Mouse (Mus musculus): ENCODE measurements around the gene Rab37. TPM values are rescaled to one million over a fixed set of nuclear protein-coding genes. Genes with fewer than 3 reads are reported as not detected.

Rab37 gene
- polyA plus RNA-seq, 1 experiment from 2014 or later: 1.8 TPM

DNA sequence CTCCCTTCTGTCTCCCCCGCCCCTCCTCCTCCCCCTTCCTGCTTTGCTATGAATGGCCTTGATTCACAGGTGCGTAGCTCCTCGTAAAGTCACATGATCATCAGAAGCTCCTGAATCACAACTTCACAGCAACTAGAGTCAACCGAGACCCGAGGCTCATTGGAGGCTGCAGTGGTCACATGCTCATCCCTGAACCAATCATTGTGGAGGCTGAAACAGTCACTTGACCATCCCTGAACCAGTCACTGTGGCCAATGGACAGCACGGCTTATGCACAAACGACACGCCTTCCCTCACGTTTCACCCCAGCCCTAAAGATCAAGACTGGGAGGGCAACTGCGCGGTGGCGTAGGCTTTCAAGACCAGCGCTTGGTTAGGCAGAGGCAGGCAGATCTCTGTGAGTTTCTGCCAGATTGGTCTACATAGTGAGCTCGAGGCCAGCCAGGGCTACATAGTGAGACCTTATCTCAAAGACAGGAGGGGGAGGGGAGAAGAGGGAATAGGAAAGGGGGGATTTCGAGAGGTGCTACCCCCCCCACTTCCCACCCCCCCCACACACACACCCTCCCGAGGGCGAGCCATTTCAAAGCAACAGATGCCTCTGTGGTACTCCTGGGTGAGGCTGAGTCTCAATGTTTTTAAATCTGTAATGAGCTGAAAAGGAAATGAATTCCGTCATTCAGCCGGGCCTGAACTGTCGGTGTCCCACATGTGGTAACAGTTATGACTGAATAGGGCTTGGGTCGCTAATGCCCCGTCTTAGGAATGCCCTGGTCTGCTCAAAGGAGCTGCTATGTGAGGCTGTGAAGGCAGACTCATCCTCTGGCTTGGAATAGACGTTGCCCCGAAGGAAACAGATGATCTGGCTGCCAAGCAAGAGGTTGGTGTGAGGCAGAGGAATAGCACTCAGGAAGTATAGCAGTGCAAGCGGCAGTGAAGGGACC is 12.5 kb downstream of the Rab37 start:
- H3K4me2 ChIP-seq: no peak overlapping the region
- no peaks in the 10 kb centered on the region for H3K36me3 ChIP-seq
- 77% methylated on average over 25 of the region's 25 CpGs for WGBS
- ATAC-seq (ENCODE audit: insufficient number of reproducible peaks, low FRiP score): no peak
- H3K9me3 ChIP-seq (replicated peaks): 0 out of 2 replicates have a peak, but pooled peaks cover 3% of the 10 kb centered on the region
- no peak overlapping the region for H3K27ac ChIP-seq (ENCODE audit: poor library complexity, severe bottlenecking)
- no peak overlapping the region for H3K9ac ChIP-seq
- peaks cover 16% of the 10 kb centered on the region for H3K4me1 ChIP-seq (replicated peaks)
- no peaks in the 10 kb centered on the region for H3K27me3 ChIP-seq (replicated peaks)
- no peak overlapping the region for H3K4me3 ChIP-seq

DNA sequence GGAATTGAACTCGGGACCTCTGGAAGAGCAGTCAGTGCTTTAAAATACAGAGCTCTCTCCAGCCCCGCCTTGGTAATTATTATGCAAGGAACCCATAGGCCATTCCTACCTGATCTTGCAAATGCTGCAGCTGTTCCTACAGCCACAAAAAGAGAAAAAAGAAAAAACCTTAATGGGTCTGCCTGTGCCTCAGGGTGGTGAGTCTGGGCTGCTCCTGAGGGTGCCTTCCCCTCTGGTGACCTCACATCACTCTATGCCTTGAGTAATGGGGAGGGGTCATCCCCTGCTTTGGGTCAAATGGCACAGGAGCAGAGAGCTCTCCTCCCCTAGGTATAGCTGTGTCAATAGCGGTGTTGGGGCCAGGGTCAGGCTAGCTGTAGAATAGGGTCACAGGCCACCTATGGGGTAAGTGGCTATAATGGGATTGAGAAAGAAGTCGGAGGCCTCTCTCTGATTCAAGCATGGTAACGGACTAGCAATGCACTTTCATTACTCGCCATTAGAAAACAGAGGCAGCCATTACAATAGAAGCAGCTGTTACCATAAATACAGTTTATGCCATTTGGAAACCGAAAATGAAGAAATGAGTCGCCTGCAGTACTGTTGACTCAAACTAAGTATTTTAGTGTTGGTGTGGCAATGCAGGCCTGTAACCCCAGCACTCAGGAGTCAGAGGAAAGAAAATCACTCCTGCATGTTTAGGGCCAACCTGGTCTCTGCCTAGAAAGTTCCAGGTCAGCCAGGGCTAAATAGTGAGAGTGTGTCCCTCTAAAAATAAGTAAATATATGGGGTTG is 13.7 kb downstream of the Rab37 start:
- H3K4me2 ChIP-seq: no peak overlapping the region
- peaks cover 10% of the 10 kb centered on the region; the same call in 1 of the 2 replicates for H3K4me1 ChIP-seq (replicated peaks)
- 0 out of 2 replicates have a peak, but pooled peaks cover 3% of the 10 kb centered on the region for H3K9me3 ChIP-seq (replicated peaks)
- no peaks in the 10 kb centered on the region for H3K36me3 ChIP-seq
- no peak for ATAC-seq (ENCODE audit: insufficient number of reproducible peaks, low FRiP score)
- H3K9ac ChIP-seq: no peak overlapping the region
- 73% methylated on average over 8 of the region's 8 CpGs for WGBS
- no peak overlapping the region for H3K4me3 ChIP-seq
- H3K27me3 ChIP-seq (replicated peaks): no peaks in the 10 kb centered on the region
- H3K27ac ChIP-seq (ENCODE audit: poor library complexity, severe bottlenecking): no peak overlapping the region

DNA sequence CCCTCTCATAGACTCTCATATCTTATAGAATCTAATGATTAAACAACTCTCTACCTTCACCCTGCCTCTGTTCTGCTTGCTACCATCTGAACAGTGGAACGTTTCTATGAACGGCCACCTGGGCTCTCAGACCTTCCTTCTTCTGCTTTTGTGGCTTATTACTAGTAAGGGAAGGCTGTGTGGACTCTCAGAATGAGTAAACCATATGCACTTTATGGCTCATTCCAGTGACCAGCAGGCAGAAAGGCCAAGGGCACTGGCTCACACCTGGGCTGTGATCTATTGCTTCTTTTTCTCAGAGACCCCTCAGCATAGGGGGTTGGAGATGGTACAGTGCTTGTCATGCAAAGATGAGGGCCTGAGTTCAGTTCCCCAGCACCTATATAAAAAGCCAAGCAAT is 15.4 kb downstream of the Rab37 start:
- H3K4me1 ChIP-seq (replicated peaks): peaks cover 10% of the 10 kb centered on the region; the same call in 1 of the 2 replicates
- no peak overlapping the region for H3K4me3 ChIP-seq
- H3K27ac ChIP-seq (ENCODE audit: poor library complexity, severe bottlenecking): no peak overlapping the region
- 72% methylated on average over 2 of the region's 2 CpGs for WGBS
- ATAC-seq (ENCODE audit: insufficient number of reproducible peaks, low FRiP score): no peak
- H3K9me3 ChIP-seq (replicated peaks): 0 out of 2 replicates have a peak, but pooled peaks cover 3% of the 10 kb centered on the region
- H3K36me3 ChIP-seq: no peaks in the 10 kb centered on the region
- H3K9ac ChIP-seq: no peak overlapping the region
- H3K4me2 ChIP-seq: no peak overlapping the region
- H3K27me3 ChIP-seq (replicated peaks): no peaks in the 10 kb centered on the region

DNA sequence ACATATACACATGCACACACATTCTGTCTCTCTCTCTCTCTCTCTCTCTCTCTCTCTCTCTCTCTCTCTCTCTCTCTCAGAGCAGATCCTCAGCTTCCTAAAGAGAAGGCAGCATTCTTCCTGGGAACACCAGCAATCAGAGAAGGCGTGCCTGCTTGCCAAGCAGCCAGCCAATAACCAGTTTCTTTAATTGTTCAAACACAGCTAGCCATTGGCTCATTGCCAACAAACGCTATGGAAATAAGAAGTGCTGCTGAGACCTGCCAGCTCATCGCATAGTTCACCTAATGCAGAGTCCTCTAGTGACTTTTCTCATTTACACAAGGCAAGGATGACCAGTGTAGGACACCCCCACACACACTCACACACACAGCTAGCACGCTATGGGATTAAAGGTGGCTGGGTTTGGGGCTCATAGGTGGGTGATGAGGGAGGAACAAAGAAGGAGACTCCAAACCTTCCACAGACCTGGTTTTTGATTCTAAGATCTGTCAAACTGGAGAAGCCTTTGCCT is 16.2 kb downstream of the Rab37 start:
- Histone ChIP-seq H3K36me3 (no peaks in the 10 kb centered on the region), H3K9me3 (replicated peaks) (0 out of 2 replicates have a peak, but pooled peaks cover 3% of the 10 kb centered on the region), H3K27ac (ENCODE audit: poor library complexity, severe bottlenecking) (no peak overlapping the region), H3K4me1 (replicated peaks) (peaks cover 10% of the 10 kb centered on the region; the same call in 1 of the 2 replicates), H3K9ac (no peak overlapping the region; the same call in 1 of the 2 replicates), H3K4me2 (no peak overlapping the region), H3K4me3 (no peak overlapping the region), H3K27me3 (replicated peaks) (no peaks in the 10 kb centered on the region)
- ATAC-seq (ENCODE audit: insufficient number of reproducible peaks, low FRiP score): no peak
- 36% methylated on average over 4 of the region's 4 CpGs for WGBS

DNA sequence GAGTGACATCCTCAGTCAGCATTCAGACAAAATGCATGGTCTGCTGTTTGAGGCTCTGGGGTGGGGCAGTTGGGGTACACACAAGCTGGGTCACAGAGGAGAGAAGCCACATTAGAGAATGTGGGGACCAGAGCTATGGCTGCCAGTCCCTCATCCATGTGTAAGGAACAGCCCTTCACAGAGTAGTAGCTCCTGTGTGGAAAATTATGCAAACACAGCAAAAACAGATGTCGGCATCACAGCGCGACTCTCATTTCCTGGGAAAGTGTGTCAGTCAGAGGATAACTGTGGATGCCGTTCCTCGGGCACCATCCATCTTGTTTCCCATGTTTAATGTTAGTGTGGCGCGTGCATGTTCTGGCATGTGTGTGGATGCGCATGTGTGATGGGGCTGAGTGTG is 16.9 kb downstream of the Rab37 start:
- no peak for ATAC-seq (ENCODE audit: insufficient number of reproducible peaks, low FRiP score)
- 85% methylated on average over 8 of the region's 8 CpGs for WGBS
- H3K36me3 ChIP-seq: no peaks in the 10 kb centered on the region
- no peak overlapping the region for H3K4me2 ChIP-seq
- no peak overlapping the region for H3K9ac ChIP-seq
- no peak overlapping the region for H3K27ac ChIP-seq (ENCODE audit: poor library complexity, severe bottlenecking)
- H3K9me3 ChIP-seq (replicated peaks): 0 out of 2 replicates have a peak, but pooled peaks cover 3% of the 10 kb centered on the region
- no peak overlapping the region for H3K4me3 ChIP-seq
- no peaks in the 10 kb centered on the region for H3K27me3 ChIP-seq (replicated peaks)
- H3K4me1 ChIP-seq (replicated peaks): peaks cover 10% of the 10 kb centered on the region; the same call in 1 of the 2 replicates

DNA sequence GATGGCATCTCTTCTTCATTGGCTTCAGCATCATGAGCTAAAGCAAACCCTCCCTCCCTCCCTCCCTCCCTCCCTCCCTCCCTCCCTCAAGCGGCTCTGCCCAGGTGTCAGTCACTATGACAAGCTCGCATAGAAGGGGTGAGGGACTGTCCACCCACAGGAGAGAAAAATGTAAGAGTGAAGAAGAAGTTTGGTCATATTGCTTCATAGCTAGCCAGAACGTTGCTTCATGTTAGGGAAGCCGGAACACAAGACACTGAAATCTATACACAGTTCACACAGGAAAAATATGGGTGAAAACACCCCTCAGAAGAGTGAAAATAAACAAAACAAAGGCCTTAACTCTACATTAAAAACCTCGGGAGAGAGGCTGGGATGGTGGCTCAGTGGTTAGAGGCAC is 19.0 kb downstream of the Rab37 start:
- no peak overlapping the region for H3K4me2 ChIP-seq
- ATAC-seq (ENCODE audit: insufficient number of reproducible peaks, low FRiP score): no peak

DNA sequence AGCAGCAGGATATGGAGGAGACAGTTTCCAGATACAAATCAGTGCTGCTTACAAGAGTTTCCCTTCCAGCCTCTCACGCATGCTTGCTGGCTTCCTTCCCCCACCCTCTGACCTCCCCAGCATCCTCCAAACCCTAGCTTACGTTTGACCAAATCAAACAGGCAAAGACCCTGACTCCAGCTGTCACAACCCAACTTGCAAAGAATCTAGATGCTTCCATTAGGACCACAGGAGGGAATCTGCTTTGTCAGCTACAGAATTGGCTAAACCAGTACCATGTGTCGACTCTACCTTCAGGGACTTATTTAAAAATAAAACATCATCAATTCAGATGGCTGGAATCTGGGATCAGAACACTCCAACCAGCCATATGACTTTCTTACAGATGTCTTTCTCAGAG is 21.0 kb downstream of the Rab37 start:
- Histone ChIP-seq H3K4me3 (no peak overlapping the region), H3K9me3 (replicated peaks) (no peaks in the 10 kb centered on the region), H3K27ac (ENCODE audit: poor library complexity, severe bottlenecking) (no peak overlapping the region), H3K36me3 (no peaks in the 10 kb centered on the region), H3K4me1 (replicated peaks) (peaks cover 10% of the 10 kb centered on the region), H3K27me3 (replicated peaks) (no peaks in the 10 kb centered on the region), H3K9ac (no peak overlapping the region), H3K4me2 (no peak overlapping the region)
- no peak for ATAC-seq (ENCODE audit: insufficient number of reproducible peaks, low FRiP score)
- WGBS: 30% methylated on average over 3 of the region's 3 CpGs

More for the DNA sequence above, 19.0 kb downstream of the Rab37 start:
- Histone ChIP-seq H3K9ac (no peak overlapping the region), H3K4me3 (no peak overlapping the region), H3K9me3 (replicated peaks) (0 out of 2 replicates have a peak, but pooled peaks cover 3% of the 10 kb centered on the region), H3K36me3 (no peaks in the 10 kb centered on the region), H3K27me3 (replicated peaks) (no peaks in the 10 kb centered on the region), H3K4me1 (replicated peaks) (peaks cover 10% of the 10 kb centered on the region; the same call in 1 of the 2 replicates), H3K27ac (ENCODE audit: poor library complexity, severe bottlenecking) (no peak overlapping the region)
- WGBS: 70% methylated on average over 4 of the region's 5 CpGs

DNA sequence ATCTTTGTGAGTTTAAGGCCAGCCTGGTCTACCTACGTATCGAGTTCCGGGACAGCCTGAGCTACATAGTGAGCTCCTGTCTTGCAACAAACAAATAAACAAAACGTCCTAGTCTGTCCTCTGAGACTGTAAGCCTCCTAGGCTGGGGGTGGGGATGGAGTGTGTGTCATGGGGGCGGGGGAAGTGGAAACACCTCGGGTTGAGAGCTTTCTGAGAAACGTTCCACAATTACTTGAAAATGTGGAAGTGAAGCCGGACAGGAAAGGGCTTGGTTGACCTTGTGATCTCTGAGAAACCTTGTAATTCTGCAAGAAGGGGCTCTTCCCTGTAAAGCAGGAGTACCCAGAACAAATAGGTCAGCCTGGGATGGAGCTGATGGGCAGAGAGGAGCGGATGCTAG is 28.2 kb downstream of the Rab37 start:
- Histone ChIP-seq H3K4me1 (replicated peaks) (peaks cover 3% of the 10 kb centered on the region; the same call in 1 of the 2 replicates), H3K4me3 (no peak overlapping the region), H3K27ac (ENCODE audit: poor library complexity, severe bottlenecking) (no peak overlapping the region), H3K27me3 (replicated peaks) (no peaks in the 10 kb centered on the region), H3K4me2 (no peak overlapping the region), H3K9ac (no peak overlapping the region), H3K36me3 (no peaks in the 10 kb centered on the region), H3K9me3 (replicated peaks) (0 out of 2 replicates have a peak, but pooled peaks cover 2% of the 10 kb centered on the region)
- 64% methylated on average over 9 of the region's 9 CpGs for WGBS
- ATAC-seq (ENCODE audit: insufficient number of reproducible peaks, low FRiP score): no peak

DNA sequence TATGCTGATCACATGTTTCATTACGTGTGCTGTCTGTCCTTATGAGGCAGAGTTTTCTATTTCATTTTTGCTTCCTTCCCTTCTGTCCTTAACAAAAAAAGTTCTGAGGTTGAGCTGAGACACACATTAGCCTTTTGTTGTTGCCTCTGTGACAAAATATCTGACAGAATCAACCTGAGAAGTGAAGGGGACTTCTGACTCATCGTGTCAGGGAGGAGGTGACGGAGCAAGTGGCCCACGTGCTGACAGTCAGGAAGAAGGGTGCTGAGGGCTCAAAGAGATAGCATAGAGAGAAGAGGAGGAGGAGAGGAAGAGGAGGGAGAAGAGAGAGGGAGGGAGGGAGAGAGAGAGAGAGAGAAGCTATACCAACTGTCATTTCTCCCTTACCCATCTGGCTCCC is 37.3 kb downstream of the Rab37 start:
- WGBS: 48% methylated on average over 4 of the region's 4 CpGs
- Histone ChIP-seq H3K9me3 (replicated peaks) (0 out of 2 replicates have a peak, but pooled peaks cover 5% of the 10 kb centered on the region), H3K36me3 (no peaks in the 10 kb centered on the region), H3K4me2 (no peak overlapping the region), H3K9ac (no peak overlapping the region), H3K4me1 (replicated peaks) (no peaks in the 10 kb centered on the region), H3K27me3 (replicated peaks) (no peaks in the 10 kb centered on the region), H3K4me3 (no peak overlapping the region), H3K27ac (ENCODE audit: poor library complexity, severe bottlenecking) (no peak overlapping the region)
- no peak for ATAC-seq (ENCODE audit: insufficient number of reproducible peaks, low FRiP score)

DNA sequence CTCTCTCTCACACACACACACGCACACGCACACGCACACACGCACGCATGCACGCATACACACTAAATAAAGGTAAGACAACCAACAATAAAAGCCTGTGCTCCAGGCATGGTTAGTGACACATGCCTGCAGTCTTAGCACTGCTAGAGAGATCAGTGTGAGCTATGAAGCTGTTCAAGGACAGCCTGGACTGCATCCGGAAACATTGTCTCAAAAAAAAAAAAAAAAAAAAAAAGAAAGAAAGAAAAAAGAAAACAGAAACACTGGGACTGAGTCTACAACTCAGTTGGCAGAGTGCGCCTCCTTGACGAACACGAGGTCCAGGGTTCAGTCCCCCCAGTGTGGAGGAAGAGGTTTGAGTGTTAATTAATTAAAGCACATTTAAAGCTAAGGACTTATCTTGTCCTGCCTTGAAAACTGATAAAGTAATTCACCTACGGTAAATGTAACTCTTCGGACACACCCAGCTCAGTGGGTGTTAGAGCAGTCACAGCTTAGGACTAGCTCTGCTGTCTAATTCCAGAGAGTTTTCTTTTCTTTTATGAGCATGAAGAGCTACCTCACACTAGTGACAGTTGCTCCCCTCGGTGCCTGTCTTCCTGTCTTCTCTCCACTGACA is 38.4 kb downstream of the Rab37 start:
- Histone ChIP-seq H3K27me3 (replicated peaks) (no peaks in the 10 kb centered on the region), H3K4me2 (no peak overlapping the region), H3K4me1 (replicated peaks) (no peaks in the 10 kb centered on the region), H3K9me3 (replicated peaks) (0 out of 2 replicates have a peak, but pooled peaks cover under 1% of the 10 kb centered on the region), H3K36me3 (no peaks in the 10 kb centered on the region), H3K4me3 (no peak overlapping the region), H3K9ac (no peak overlapping the region), H3K27ac (ENCODE audit: poor library complexity, severe bottlenecking) (no peak overlapping the region)
- no peak for ATAC-seq (ENCODE audit: insufficient number of reproducible peaks, low FRiP score)
- WGBS: 76% methylated on average over 13 of the region's 13 CpGs
